Mouse (Mus musculus) liver, postnatal 0 days (tissue): Measurements from ENCODE around the gene Daw1. TPM values are rescaled to one million over a fixed set of nuclear protein-coding genes. Genes with fewer than 3 reads are reported as not detected.

Source experiments
- ATAC-seq: fragments of 200-750 bp; cut with Nextera tagmentation; 2 replicates; pipeline ENCODE4 v1.8.0; 2017; ENCODE audit warnings: mild to moderate bottlenecking, moderate library complexity
- DNase-seq: peaks from one replicate; pipeline ENCODE4 v3.0.0-alpha.2; 2016
- H3K27ac ChIP-seq: fragments of 300-500 bp; sonication (generic); 2 replicates; pipeline ENCODE4 v1.5.1; 2014; ENCODE audit warnings: antibody characterized with exemption, moderate library complexity, mild to moderate bottlenecking, low read depth
- H3K27me3 ChIP-seq: fragments of 300-500 bp; sonication (generic); 2 replicates; pipeline ENCODE4 v1.6.1; 2014; ENCODE audit warnings: low read length, control low read depth, mixed read lengths; ENCODE audit not compliant: insufficient read depth
- H3K36me3 ChIP-seq: fragments of 300-500 bp; sonication (generic); replicated peaks from 2 replicates; pipeline ENCODE4 v1.6.1; 2014; ENCODE audit warnings: mild to moderate bottlenecking, control low read depth, low read length, moderate library complexity, mixed read lengths; ENCODE audit not compliant: insufficient read depth
- H3K4me1 ChIP-seq: fragments of 300-500 bp; sonication (generic); 2 replicates; pipeline ENCODE4 v1.6.1; 2014; ENCODE audit warnings: antibody characterized with exemption, mild to moderate bottlenecking, control low read depth; ENCODE audit not compliant: insufficient read depth
- H3K4me2 ChIP-seq: fragments of 300-500 bp; sonication (generic); 2 replicates; pipeline ENCODE4 v1.6.1; 2014; ENCODE audit warnings: low read depth, mild to moderate bottlenecking, low read length, moderate library complexity, mixed read lengths
- H3K4me3 ChIP-seq: fragments of 300-500 bp; sonication (generic); 2 replicates; pipeline ENCODE4 v1.5.1; 2014; ENCODE audit warnings: low read depth, low read length
- H3K9ac ChIP-seq: fragments of 300-500 bp; sonication (generic); replicated peaks from 2 replicates; pipeline ENCODE4 v1.6.1; 2014; ENCODE audit warnings: mild to moderate bottlenecking, moderate library complexity
- H3K9me3 ChIP-seq: fragments of 300-500 bp; sonication (generic); 2 replicates; pipeline ENCODE4 v1.6.1; 2016; ENCODE audit warnings: mild to moderate bottlenecking, control low read depth, low read length, mixed read lengths
- CTCF ChIP-seq: sonication (generic); IDR thresholded peaks from 2 replicates; pipeline ENCODE4 v1.5.1; 2016; ENCODE audit warnings: antibody characterized with exemption, low read depth
- EP300 ChIP-seq: IDR thresholded peaks from 2 replicates; pipeline ENCODE4 v1.6.1; 2016; ENCODE audit warnings: antibody characterized with exemption, low read depth, mild to moderate bottlenecking
- WGBS: fragments of 180-500 bp; shearing (Covaris S2); extraction: QIAGEN DNeasy Blood & Tissue Kit; methylation state at CpG from one replicate; pipeline ENCODE4 v1.1.7; 2014; ENCODE audit not compliant: insufficient replicate concordance; 5-methylcytosine and 5-hydroxymethylcytosine counted together
- polyA plus RNA-seq: library from polyadenylated mRNA; unstranded; fragments of >200 nt; fragmentation: Nextera tagmentation; extraction: Ambion mirVana; gene quantifications from 2 replicates; pipeline ENCODE4 v1.2.1, GENCODE M21; 2015

The Daw1 gene
- polyA plus RNA-seq = not detected in 2 replicates

DNA sequence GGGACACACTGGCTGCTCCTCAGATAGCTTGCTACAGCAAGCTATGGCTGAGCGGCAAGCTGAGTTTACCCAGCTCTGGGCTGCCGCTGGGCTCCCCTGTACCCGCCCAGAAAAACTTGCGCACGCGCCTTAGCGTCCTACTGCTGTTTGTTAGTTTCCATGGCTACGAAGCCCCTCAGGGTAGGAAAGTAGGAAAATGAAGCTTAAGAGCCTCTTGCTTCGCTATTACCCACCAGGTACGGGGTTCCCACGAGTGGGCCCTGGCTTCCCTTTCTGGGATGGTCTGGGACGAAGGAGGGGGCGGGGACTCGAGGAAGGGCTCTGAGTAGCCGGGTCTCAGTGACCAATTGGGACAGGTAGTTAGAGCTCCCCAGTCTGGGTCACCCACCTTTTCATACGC is at the start of gene Daw1:
TSS of gene Daw1 (plus strand) at position 150 of the 400 bp plus-strand sequence.
- peak; percentile 60; the same call in 1 of the 2 replicates for ATAC-seq
- Histone ChIP-seq H3K27me3 (no peaks in the 10 kb centered on the region), H3K4me3 (peak within 1 kb of the TSS; percentile 56), H3K9ac (0 out of 2 replicates have a peak within 1 kb of the TSS, but pooled peaks have one; percentile 31), H3K4me1 (no peaks in the 10 kb centered on the region), H3K36me3 (no peaks in the 10 kb centered on the region), H3K9me3 (no peaks in the 10 kb centered on the region), H3K4me2 (peak within 1 kb of the TSS; percentile 74), H3K27ac (no peak within 1 kb of the TSS)
- WGBS = 1% methylated on average over 16 of the region's 16 CpGs
- DNase-seq = peak; percentile 59
- no peak for TF ChIP-seq CTCF
- no peak for TF ChIP-seq EP300

DNA sequence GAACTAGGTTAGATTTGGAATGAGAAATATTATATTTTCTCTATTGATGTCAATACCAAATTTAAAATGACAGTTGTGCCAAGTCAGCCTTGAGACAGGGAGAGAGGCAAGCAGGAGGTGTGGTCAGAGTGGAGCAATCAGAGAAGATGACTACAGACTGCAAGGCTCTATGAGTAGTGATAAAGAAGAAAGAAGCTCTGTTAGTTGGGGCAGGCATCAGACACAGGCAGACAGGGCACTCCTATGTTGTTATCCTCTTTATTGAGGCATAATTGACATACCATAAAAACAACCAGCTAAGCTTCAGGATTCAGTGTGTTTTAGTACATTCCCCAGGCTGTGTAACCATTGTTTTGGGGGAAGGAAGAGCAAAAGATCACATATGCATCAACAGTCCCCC is 48.6 kb upstream of the Daw1 start:
- Histone ChIP-seq H3K9ac (no peak overlapping the region), H3K4me3 (no peak overlapping the region), H3K27me3 (no peaks in the 10 kb centered on the region), H3K9me3 (no peaks in the 10 kb centered on the region), H3K4me1 (no peaks in the 10 kb centered on the region), H3K36me3 (no peaks in the 10 kb centered on the region), H3K27ac (no peak overlapping the region), H3K4me2 (no peak overlapping the region)
- no peak for TF ChIP-seq CTCF
- TF ChIP-seq EP300 = no peak
- ATAC-seq = no peak
- DNase-seq = no peak

DNA sequence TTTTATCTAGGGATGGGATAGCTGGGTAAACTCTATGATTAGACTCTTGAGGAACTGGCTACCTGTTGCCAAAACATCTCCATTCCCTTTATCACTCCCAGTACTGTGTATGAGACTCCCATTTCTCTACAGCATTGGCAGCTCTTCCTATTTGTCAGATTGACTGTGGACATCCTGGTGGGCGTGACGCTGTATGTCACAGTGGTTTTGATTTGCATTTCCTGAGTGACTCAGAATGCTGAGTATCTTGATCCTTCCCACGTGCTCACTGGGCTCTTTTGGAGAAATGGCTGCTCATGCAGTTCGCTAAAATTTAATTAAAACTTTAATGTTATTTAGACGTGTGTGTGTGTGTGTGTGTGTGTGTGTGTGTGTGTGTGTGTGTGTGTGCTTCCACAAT is 47.8 kb upstream of the Daw1 start:
- WGBS = 41% methylated on average over 5 of the region's 5 CpGs
- TF ChIP-seq EP300 (no peak), CTCF (no peak)

DNA sequence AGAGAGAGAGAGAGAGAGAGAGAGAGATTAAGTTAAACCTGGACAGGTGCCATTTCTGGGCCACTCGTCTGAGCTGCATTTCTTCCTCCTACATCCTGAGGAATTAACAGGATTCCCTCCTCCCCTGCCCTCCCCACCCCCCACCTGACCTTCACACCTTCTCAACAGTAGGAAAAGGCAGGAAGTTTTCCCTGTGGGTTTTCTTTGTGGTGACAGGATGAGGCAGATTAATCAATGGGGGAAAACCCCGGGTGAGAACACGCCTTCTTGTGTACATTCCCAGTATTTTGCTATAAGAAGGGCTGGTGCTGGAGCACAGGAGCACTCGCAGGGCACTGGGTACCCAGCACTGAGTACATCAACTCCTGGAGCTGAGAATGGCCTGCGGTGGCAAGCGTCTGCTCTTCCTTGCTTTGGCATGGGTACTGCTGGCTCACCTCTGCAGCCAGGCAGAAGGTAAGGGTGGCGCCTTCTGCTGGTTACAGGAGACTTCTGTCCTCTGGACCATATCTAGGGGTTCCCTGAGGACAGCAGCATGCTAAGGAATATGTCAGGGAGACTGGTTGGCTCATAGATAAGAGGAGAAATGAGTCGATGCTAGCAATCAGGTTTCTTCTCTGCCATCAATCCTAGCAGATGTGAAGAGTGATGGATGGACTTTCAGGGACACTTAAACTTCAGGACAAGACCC is 43.0 kb upstream of the Daw1 start, which contains the start of gene Ccl20:
TSS of gene Ccl20 (plus strand) at position 320 of the 691 bp plus-strand sequence.
- ATAC-seq (no peak), DNase-seq (no peak)
- H3K36me3 ChIP-seq = no peaks in the 10 kb centered on the region
- H3K4me3 ChIP-seq = no peak within 1 kb of the TSS
- no peaks in the 10 kb centered on the region for H3K9me3 ChIP-seq
- H3K4me1 ChIP-seq = no peaks in the 10 kb centered on the region
- H3K27me3 ChIP-seq = no peaks in the 10 kb centered on the region
- H3K9ac ChIP-seq = no peak within 1 kb of the TSS
- 31% methylated on average over 8 of the region's 8 CpGs for WGBS
- H3K27ac ChIP-seq = no peak within 1 kb of the TSS
- no peak for TF ChIP-seq EP300
- TF ChIP-seq CTCF = no peak
- H3K4me2 ChIP-seq = no peak within 1 kb of the TSS

More for the DNA sequence above, 47.8 kb upstream of the Daw1 start:
- DNase-seq (no peak), ATAC-seq (no peak)
- Histone ChIP-seq H3K9me3 (no peaks in the 10 kb centered on the region), H3K36me3 (no peaks in the 10 kb centered on the region), H3K4me1 (no peaks in the 10 kb centered on the region), H3K27me3 (no peaks in the 10 kb centered on the region), H3K9ac (no peak overlapping the region), H3K27ac (no peak overlapping the region), H3K4me2 (no peak overlapping the region), H3K4me3 (no peak overlapping the region)

DNA sequence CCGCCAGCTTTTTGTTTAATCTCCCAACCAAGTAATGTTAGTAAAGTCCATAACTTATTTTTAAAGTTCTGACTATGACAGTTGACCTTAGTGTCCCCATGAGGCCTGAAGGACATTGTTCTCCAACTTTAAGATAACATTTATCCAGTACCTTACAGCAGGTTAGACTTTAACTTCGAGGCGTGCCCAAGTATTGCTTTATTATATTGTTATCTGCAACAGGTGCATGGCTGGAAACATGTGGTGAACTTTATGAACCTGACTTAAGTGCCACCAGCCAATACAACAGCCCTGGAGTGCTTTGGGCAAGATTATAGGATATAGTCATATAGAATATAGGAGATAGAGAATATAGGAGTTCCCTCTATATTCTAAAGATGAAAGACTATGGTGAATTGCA is 42.3 kb upstream of the Daw1 start:
- Histone ChIP-seq H3K4me1 (no peaks in the 10 kb centered on the region), H3K4me2 (no peak overlapping the region), H3K27me3 (no peaks in the 10 kb centered on the region), H3K9me3 (no peaks in the 10 kb centered on the region), H3K36me3 (no peaks in the 10 kb centered on the region), H3K27ac (no peak overlapping the region), H3K9ac (no peak overlapping the region), H3K4me3 (no peak overlapping the region)
- no peak for TF ChIP-seq CTCF
- TF ChIP-seq EP300 = no peak
- DNase-seq (no peak), ATAC-seq (no peak)
- 78% methylated on average over 3 of the region's 3 CpGs for WGBS

DNA sequence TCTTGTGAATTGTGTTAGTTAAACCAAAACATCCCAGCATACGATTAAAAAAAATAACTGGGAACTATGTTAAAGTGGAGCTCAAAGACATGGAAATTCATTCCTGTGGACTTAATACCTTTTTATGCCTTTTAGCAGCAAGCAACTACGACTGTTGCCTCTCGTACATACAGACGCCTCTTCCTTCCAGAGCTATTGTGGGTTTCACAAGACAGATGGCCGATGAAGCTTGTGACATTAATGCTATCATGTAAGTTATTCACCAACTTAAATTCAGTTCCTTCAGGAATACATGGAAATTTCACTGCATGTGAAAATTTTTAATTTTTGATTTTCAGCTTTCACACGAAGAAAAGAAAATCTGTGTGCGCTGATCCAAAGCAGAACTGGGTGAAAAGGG is 41.9 kb upstream of the Daw1 start:
- H3K36me3 ChIP-seq = no peaks in the 10 kb centered on the region
- H3K9ac ChIP-seq = no peak overlapping the region
- no peak for TF ChIP-seq EP300
- no peak for TF ChIP-seq CTCF
- no peaks in the 10 kb centered on the region for H3K4me1 ChIP-seq
- no peaks in the 10 kb centered on the region for H3K27me3 ChIP-seq
- H3K4me2 ChIP-seq = no peak overlapping the region
- H3K4me3 ChIP-seq = no peak overlapping the region
- no peak overlapping the region for H3K27ac ChIP-seq
- DNase-seq (no peak), ATAC-seq (no peak)
- WGBS = 81% methylated on average over 7 of the region's 7 CpGs
- H3K9me3 ChIP-seq = no peaks in the 10 kb centered on the region
